Mouse (Mus musculus) kidney, embryonic 15.5 days (tissue): ENCODE data around the gene Rpl27a. TPM values are rescaled to one million over a fixed set of nuclear protein-coding genes. Genes with fewer than 3 reads are reported as not detected.

Experiments
- microRNA-seq: library from miRNA; unstranded; fragments of <30 nt; microRNA quantifications from one replicate; pipeline ENCODE4, GENCODE M21; 2016
- polyA plus RNA-seq: library from polyadenylated mRNA; unstranded; fragments of >200 nt; fragmentation: Nextera tagmentation; extraction: Ambion mirVana; gene quantifications from 2 replicates; pipeline ENCODE4 v1.2.1, GENCODE M21; 2015

Rpl27a gene
- polyA plus RNA-seq, 1 experiment from 2014 or later = 135 TPM

Small RNAs within 50 kb of the gene (microRNA-seq; reads per million reads assigned to microRNA genes)
- gene Gm47284 = not detected

Other genes with a start within 250 kb of the Rpl27a start
- gene Stk33, start 80.1 kb upstream of the Rpl27a start, polyA plus RNA-seq = 0.35 and 0.42 TPM in 2 replicates
- gene Trim66, start 11.0 kb upstream of the Rpl27a start, polyA plus RNA-seq = 0.03 TPM in 1 of 2 replicates, not detected in the other
- 34.5 and 35.4 TPM in 2 replicates for gene St5, start 184.5 kb downstream of the Rpl27a start, polyA plus RNA-seq
- 27.2 and 31.3 TPM in 2 replicates for gene Akip1, start 184.5 kb downstream of the Rpl27a start, polyA plus RNA-seq
- 0.19 TPM in 1 of 2 replicates, not detected in the other for gene BC051019, start 204.7 kb downstream of the Rpl27a start, polyA plus RNA-seq
- 0.24 TPM in 1 of 2 replicates, not detected in the other for gene Ascl3, start 212.6 kb downstream of the Rpl27a start, polyA plus RNA-seq
- gene Tmem9b, start 233.7 kb downstream of the Rpl27a start, polyA plus RNA-seq = 52.0 and 55.4 TPM in 2 replicates